Comparison of ENCODE assay signal across 8 mouse cellular contexts in the genomic region with DNA sequence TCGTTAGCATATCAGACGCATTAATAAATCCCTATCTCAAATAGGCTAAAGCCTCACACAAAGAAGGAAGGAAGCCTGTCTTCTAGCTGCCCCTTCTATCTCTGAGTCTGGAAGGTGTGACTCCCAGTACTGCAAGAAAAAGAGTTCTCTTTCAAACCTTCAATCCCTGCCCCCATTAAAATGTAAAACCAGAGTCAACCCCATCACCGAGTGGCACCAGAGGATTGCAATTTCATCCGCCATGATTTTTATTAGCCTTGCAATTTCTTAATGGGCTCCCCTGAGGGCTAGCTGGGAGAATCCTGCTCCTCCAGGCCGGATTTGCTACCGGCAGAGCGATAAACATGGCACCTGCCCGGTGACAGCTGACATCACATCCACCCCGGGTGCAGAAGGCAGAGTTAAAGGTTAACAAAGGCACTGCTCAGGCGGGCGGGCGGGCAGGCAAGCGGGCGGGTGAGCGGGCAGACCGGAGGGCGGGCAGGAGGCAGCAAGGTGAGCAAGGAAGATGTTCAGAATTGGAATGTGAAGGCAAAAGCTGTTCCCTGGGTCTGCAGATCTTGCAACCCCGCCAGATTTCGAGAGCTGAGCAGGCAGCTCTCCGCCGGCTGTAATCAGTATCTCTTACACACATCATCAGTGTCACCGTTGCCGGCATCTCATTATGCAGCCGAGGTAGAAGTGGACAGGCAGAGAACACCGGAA.
A peak's percentile ranks its signal among the peaks of the same experiment; 100 is the strongest.
DNase-seq lines count a peak whose midpoint lies in the region; ATAC-seq and TF ChIP-seq lines count a peak whose summit lies in the region.

No protein-coding gene starts in this region.

- TF ChIP-seq POLR2A in liver, adult 2 months (IDR thresholded peaks at IDR 0.05; ENCODE audit: extremely low read depth, insufficient read depth, low read length), result no peak

- peak; percentile 90 for ATAC-seq in hindbrain, postnatal 0 days
- peak; percentile 73; the same call in 1 of the 2 replicates for ATAC-seq in stomach, embryonic 15.5 days (ENCODE audit: insufficient read depth, low FRiP score, low read depth)
- ATAC-seq in erythroid progenitor cell, adult 5-6 weeks (replicated peaks; ENCODE audit: low FRiP score, poor library complexity, severe bottlenecking), result no peak

- DNase-seq in right cerebral cortex, postnatal 14 days, result peak; percentile 5
- no peak for DNase-seq in right cerebral cortex, postnatal 25 days
- DNase-seq in embryo, embryonic 11 days, result peak; percentile 53
- peak; percentile 63 for DNase-seq in hindbrain, postnatal 0 days (ENCODE audit: low spot score)
- peak; percentile 64 for DNase-seq in liver, adult 2 months (ENCODE audit: extremely low read depth, low read depth, low spot score)
- no peak for DNase-seq in lung, postnatal 14 days

- H3K4me3 ChIP-seq in hindbrain, postnatal 0 days (ENCODE audit: low read length), result peak overlapping the region; percentile 43
- H3K4me3 ChIP-seq in liver, adult 2 months (ENCODE audit: insufficient read depth, low read depth, low read length), result peak overlapping the region; percentile 15; the same call in 1 of the 2 replicates
- peak overlapping the region; percentile 33 for H3K4me3 ChIP-seq in stomach, embryonic 15.5 days (replicated peaks)

- H3K9ac ChIP-seq in hindbrain, postnatal 0 days (replicated peaks; ENCODE audit: low read length), result peak overlapping the region; percentile 58
- H3K9ac ChIP-seq in liver, adult 2 months (ENCODE audit: low read depth, low read length), result no peak overlapping the region
- no peak overlapping the region for H3K9ac ChIP-seq in stomach, embryonic 15.5 days

- 3% methylated on average over 25 of the region's 25 CpGs for WGBS in hindbrain, postnatal 0 days
- WGBS in liver, adult 2 months, result 9% methylated on average over 25 of the region's 25 CpGs
- WGBS in stomach, embryonic 15.5 days, result 8% methylated on average over 25 of the region's 25 CpGs

- H3K4me1 ChIP-seq in hindbrain, postnatal 0 days (ENCODE audit: insufficient read depth, low read length), result no peaks in the 10 kb centered on the region
- no peaks in the 10 kb centered on the region; the same call in 1 of the 2 replicates for H3K4me1 ChIP-seq in liver, adult 2 months (ENCODE audit: control insufficient read depth, insufficient read depth, low read length)
- H3K4me1 ChIP-seq in stomach, embryonic 15.5 days, result no peaks in the 10 kb centered on the region

- TF ChIP-seq CTCF in hindbrain, postnatal 0 days (IDR thresholded peaks at IDR 0.05; ENCODE audit: low read depth), result no peak
- TF ChIP-seq CTCF in liver, adult 2 months (IDR thresholded peaks at IDR 0.05; ENCODE audit: low read depth, low read length), result no peak

- no peaks in the 10 kb centered on the region for H3K79me2 ChIP-seq in liver, adult 2 months (ENCODE audit: control insufficient read depth, insufficient read depth, low read length)

- no peaks in the 10 kb centered on the region for H3K27me3 ChIP-seq in hindbrain, postnatal 0 days (ENCODE audit: insufficient read depth, low read length)
- no peaks in the 10 kb centered on the region for H3K27me3 ChIP-seq in liver, adult 2 months (ENCODE audit: control insufficient read depth, insufficient read depth, low read length)
- H3K27me3 ChIP-seq in stomach, embryonic 15.5 days (replicated peaks), result no peaks in the 10 kb centered on the region

- H3K9me3 ChIP-seq in hindbrain, postnatal 0 days (ENCODE audit: low read length), result no peaks in the 10 kb centered on the region
- H3K9me3 ChIP-seq in stomach, embryonic 15.5 days, result no peaks in the 10 kb centered on the region

- H3K4me2 ChIP-seq in hindbrain, postnatal 0 days (ENCODE audit: low read depth, low read length), result peak overlapping the region; percentile 76
- peak overlapping the region; percentile 69 for H3K4me2 ChIP-seq in stomach, embryonic 15.5 days

- H3K36me3 ChIP-seq in hindbrain, postnatal 0 days (ENCODE audit: insufficient read depth, low read length), result no peaks in the 10 kb centered on the region
- H3K36me3 ChIP-seq in liver, adult 2 months (ENCODE audit: control insufficient read depth, insufficient read depth, low read length), result no peaks in the 10 kb centered on the region
- H3K36me3 ChIP-seq in stomach, embryonic 15.5 days, result no peaks in the 10 kb centered on the region

- peak overlapping the region; percentile 73 for H3K27ac ChIP-seq in hindbrain, postnatal 0 days
- H3K27ac ChIP-seq in liver, adult 2 months (replicated peaks; ENCODE audit: insufficient read depth, low read depth, low read length), result no peak overlapping the region
- no peak overlapping the region for H3K27ac ChIP-seq in stomach, embryonic 15.5 days

Comparison
In these comparisons a context has a peak if more than half of its experiments do, and no peak if none do; other contexts are left out.
1. DNase-seq: peak in right cerebral cortex, postnatal 14 days (single experiment), embryo, embryonic 11 days (single experiment), hindbrain, postnatal 0 days (single experiment) and liver, adult 2 months (single experiment); none in right cerebral cortex, postnatal 25 days (single experiment) and lung, postnatal 14 days (single experiment).
2. Peak in every context shown above with its lines, with median percentiles within 50 percentile points of each other: H3K4me3 ChIP-seq.